17 mouse cellular contexts compared by ENCODE assay signal in the genomic region with DNA sequence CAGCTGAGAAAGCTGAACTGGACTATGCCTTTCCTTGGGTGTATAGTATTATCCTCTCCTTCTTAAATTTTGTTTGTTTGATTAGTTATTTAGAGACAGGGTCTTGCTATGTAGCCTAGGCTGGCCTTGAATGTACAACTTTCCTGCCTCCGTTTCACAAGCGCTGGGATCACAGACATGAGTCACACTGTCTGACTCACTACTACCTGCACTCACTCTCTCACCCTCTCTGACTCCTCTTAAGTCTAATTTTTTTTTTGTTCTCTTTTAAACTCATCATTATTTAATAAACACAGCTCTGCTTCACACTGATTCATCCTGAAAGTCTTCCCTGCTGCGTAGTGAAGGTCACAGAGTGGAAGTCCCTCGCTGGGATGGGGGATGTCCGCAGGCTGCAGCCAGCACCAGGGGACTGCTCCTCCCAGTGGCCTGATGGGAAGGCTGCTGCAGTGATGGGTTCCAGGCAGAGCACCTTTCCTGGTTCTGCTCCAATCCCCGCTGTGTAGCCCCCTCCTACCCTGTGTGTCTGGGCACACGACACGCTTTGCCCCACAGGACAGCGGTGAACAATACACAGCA. TPM values are rescaled to one million over a fixed set of nuclear protein-coding genes. Genes with fewer than 3 reads are reported as not detected.
DNase-seq lines count a peak whose midpoint lies in the region; ATAC-seq and TF ChIP-seq lines count a peak whose summit lies in the region.
"Had no signal": no experiment of that assay in that cellular context is flagged by ENCODE, and none has a peak within 500 bp of the region (broad histone marks: within the 10 kb centered on the region; RNA-seq: fewer than 3 reads in every experiment).

No protein-coding gene starts in this region.

- 43% methylated on average over 9 of the region's 9 CpGs for WGBS in hindbrain, embryonic 16.5 days
- WGBS in hindbrain, embryonic 11.5 days: 40% methylated on average over 9 of the region's 9 CpGs
- WGBS in embryonic facial prominence, embryonic 11.5 days: 47% methylated on average over 9 of the region's 9 CpGs
- WGBS in forebrain, embryonic 14.5 days: 49% methylated on average over 9 of the region's 9 CpGs

- no peak overlapping the region for H3K9ac ChIP-seq in hindbrain, embryonic 16.5 days (ENCODE audit: low read depth, low read length)
- H3K9ac ChIP-seq in hindbrain, embryonic 11.5 days (ENCODE audit: low read depth, low read length): no peak overlapping the region
- no peak overlapping the region for H3K9ac ChIP-seq in embryonic facial prominence, embryonic 11.5 days (replicated peaks; ENCODE audit: low read length)
- H3K9ac ChIP-seq in forebrain, embryonic 14.5 days (ENCODE audit: low read length): no peak overlapping the region
- H3K9ac ChIP-seq: embryonic facial prominence, embryonic 15.5 days; forebrain, postnatal 0 days; heart, embryonic 15.5 days; liver, embryonic 15.5 days had no signal

- H3K4me2 ChIP-seq in hindbrain, embryonic 16.5 days (ENCODE audit: low read length): no peak overlapping the region
- no peak overlapping the region for H3K4me2 ChIP-seq in hindbrain, embryonic 11.5 days (replicated peaks; ENCODE audit: low read depth, low read length)
- no peak overlapping the region for H3K4me2 ChIP-seq in embryonic facial prominence, embryonic 11.5 days (ENCODE audit: low read depth, low read length)
- no peak overlapping the region for H3K4me2 ChIP-seq in forebrain, embryonic 14.5 days (ENCODE audit: low read length)
- H3K4me2 ChIP-seq: embryonic facial prominence, embryonic 15.5 days; heart, embryonic 15.5 days; liver, embryonic 15.5 days had no signal

- ATAC-seq in hindbrain, embryonic 16.5 days: 0 out of 2 replicates have a peak, but pooled peaks have one; percentile 22
- no peak for ATAC-seq in hindbrain, embryonic 11.5 days (ENCODE audit: low FRiP score)
- ATAC-seq in Patski: peak; percentile 63
- ATAC-seq in embryonic facial prominence, embryonic 11.5 days (replicated peaks; ENCODE audit: insufficient number of reproducible peaks, low FRiP score, low TSS enrichment, low read depth): peak; percentile 9; the same call in 1 of the 2 replicates
- no peak for ATAC-seq in forebrain, embryonic 14.5 days
- ATAC-seq: forebrain, postnatal 0 days had no signal

- CTCF ChIA-PET in Patski (lab: Charles Lee): interaction anchor here (0.8 to 1.6 kb wide), 2 partner anchors 9 to 67 kb away, joined by 3 to 4 read pairs; no protein-coding TSS in a partner anchor

- TF ChIP-seq CTCF in Patski (IDR thresholded peaks at IDR 0.05): no peak

- H3K36me3 ChIP-seq in hindbrain, embryonic 16.5 days (ENCODE audit: control insufficient read depth, insufficient read depth, low read length): no peaks in the 10 kb centered on the region
- no peaks in the 10 kb centered on the region for H3K36me3 ChIP-seq in hindbrain, embryonic 11.5 days (ENCODE audit: control insufficient read depth, insufficient read depth, low read length)
- no peaks in the 10 kb centered on the region for H3K36me3 ChIP-seq in embryonic facial prominence, embryonic 11.5 days (replicated peaks; ENCODE audit: control insufficient read depth, insufficient read depth, low read depth, low read length)
- H3K36me3 ChIP-seq in forebrain, embryonic 14.5 days (ENCODE audit: control insufficient read depth, insufficient read depth, low read length): no peaks in the 10 kb centered on the region
- H3K36me3 ChIP-seq: embryonic facial prominence, embryonic 15.5 days; heart, embryonic 15.5 days; liver, embryonic 15.5 days had no signal

- no peaks in the 10 kb centered on the region for H3K9me3 ChIP-seq in hindbrain, embryonic 16.5 days (ENCODE audit: control insufficient read depth, low read length)
- no peaks in the 10 kb centered on the region for H3K9me3 ChIP-seq in hindbrain, embryonic 11.5 days (ENCODE audit: control insufficient read depth, low read length)
- H3K9me3 ChIP-seq in embryonic facial prominence, embryonic 11.5 days (replicated peaks; ENCODE audit: control insufficient read depth, low read length): no peaks in the 10 kb centered on the region
- H3K9me3 ChIP-seq in forebrain, embryonic 14.5 days (replicated peaks; ENCODE audit: control insufficient read depth, low read length): no peaks in the 10 kb centered on the region
- H3K9me3 ChIP-seq: embryonic facial prominence, embryonic 15.5 days; heart, embryonic 15.5 days; liver, embryonic 15.5 days had no signal

- in situ Hi-C loops in Patski (cut with MboI; ENCODE audit: low pct_unique_long_range_greater_than_20kb): no loop called here

- no peak overlapping the region for H3K4me3 ChIP-seq in hindbrain, embryonic 16.5 days (ENCODE audit: low read length)
- no peak overlapping the region for H3K4me3 ChIP-seq in hindbrain, embryonic 11.5 days (ENCODE audit: low read depth, low read length)
- H3K4me3 ChIP-seq in embryonic facial prominence, embryonic 11.5 days (ENCODE audit: low read depth, low read length): no peak overlapping the region
- no peak overlapping the region for H3K4me3 ChIP-seq in forebrain, embryonic 14.5 days (ENCODE audit: low read depth, low read length)
- H3K4me3 ChIP-seq: embryonic facial prominence, embryonic 15.5 days; heart, embryonic 15.5 days; left cerebral cortex, adult 2 months; liver, embryonic 15.5 days had no signal

- intact Hi-C loops in heart, postnatal 36 days (cut with DNase I): no loop called here

- H3K27me3 ChIP-seq in hindbrain, embryonic 16.5 days (replicated peaks; ENCODE audit: control insufficient read depth, insufficient read depth, low read length): no peaks in the 10 kb centered on the region
- no peaks in the 10 kb centered on the region for H3K27me3 ChIP-seq in hindbrain, embryonic 11.5 days (ENCODE audit: control insufficient read depth, insufficient read depth, low read length)
- no peaks in the 10 kb centered on the region for H3K27me3 ChIP-seq in Patski
- H3K27me3 ChIP-seq in embryonic facial prominence, embryonic 11.5 days (ENCODE audit: control insufficient read depth, insufficient read depth, low read length): no peaks in the 10 kb centered on the region
- H3K27me3 ChIP-seq in forebrain, embryonic 14.5 days (replicated peaks; ENCODE audit: control insufficient read depth, insufficient read depth, low read length): no peaks in the 10 kb centered on the region
- H3K27me3 ChIP-seq: embryonic facial prominence, embryonic 15.5 days; heart, embryonic 15.5 days; liver, embryonic 15.5 days had no signal

- no peaks in the 10 kb centered on the region for H3K4me1 ChIP-seq in hindbrain, embryonic 16.5 days (ENCODE audit: control insufficient read depth, insufficient read depth, low read depth, low read length)
- H3K4me1 ChIP-seq in hindbrain, embryonic 11.5 days (replicated peaks; ENCODE audit: control insufficient read depth, insufficient read depth, low read length): no peaks in the 10 kb centered on the region
- H3K4me1 ChIP-seq in embryonic facial prominence, embryonic 11.5 days (ENCODE audit: control insufficient read depth, insufficient read depth, low read length): no peaks in the 10 kb centered on the region
- H3K4me1 ChIP-seq in forebrain, embryonic 14.5 days (ENCODE audit: control insufficient read depth, insufficient read depth, low read length): no peaks in the 10 kb centered on the region; the same call in 1 of the 2 replicates
- H3K4me1 ChIP-seq: embryonic facial prominence, embryonic 15.5 days; heart, embryonic 15.5 days; liver, embryonic 15.5 days had no signal

- POLR2A ChIA-PET in Patski (lab: Charles Lee): interaction anchor here (0.9 kb wide), 1 partner anchor 18 kb away, joined by 3 read pairs; no protein-coding TSS in a partner anchor

- H3K27ac ChIP-seq in hindbrain, embryonic 16.5 days (ENCODE audit: low read depth, low read length): no peak overlapping the region
- no peak overlapping the region for H3K27ac ChIP-seq in hindbrain, embryonic 11.5 days (ENCODE audit: low read depth, low read length)
- no peak overlapping the region for H3K27ac ChIP-seq in embryonic facial prominence, embryonic 11.5 days (replicated peaks; ENCODE audit: low read depth, low read length)
- no peak overlapping the region for H3K27ac ChIP-seq in forebrain, embryonic 14.5 days (ENCODE audit: low read depth, low read length)
- H3K27ac ChIP-seq: embryonic facial prominence, embryonic 15.5 days; heart, embryonic 15.5 days; left cerebral cortex, adult 2 months; liver, embryonic 15.5 days had no signal

- DNase-seq in hindbrain, embryonic 11.5 days (ENCODE audit: low spot score): no peak
- DNase-seq in 3T3-L1 (ENCODE audit: low read depth, low spot score) (peak; percentile 59), Patski (ENCODE audit: low read depth, low spot score) (no peak)
- peak; percentile 6 for DNase-seq in embryonic facial prominence, embryonic 11.5 days (ENCODE audit: low spot score)
- DNase-seq in heart, postnatal 4 days: no peak
- no peak for DNase-seq in forebrain, embryonic 14.5 days (ENCODE audit: low spot score)
- DNase-seq in heart, postnatal 36 days: no peak
- DNase-seq: cerebellum, adult 8-10 months; forebrain, postnatal 0 days; gastrocnemius, postnatal 25 days; kidney, postnatal 14 days; thymus, postnatal 25 days had no signal

RNA-seq across cellular contexts. Expression of gene Lep, which starts 22.8 kb away (rescaled TPM):
- polyA plus RNA-seq in hindbrain, embryonic 16.5 days (2015; fragmentation: Nextera tagmentation; extraction: Ambion mirVana): not detected in 2 replicates
- polyA plus RNA-seq in hindbrain, embryonic 11.5 days (2014; fragmentation: Nextera tagmentation; extraction: Ambion mirVana): not detected in 2 replicates
- 0.05 TPM for polyA plus RNA-seq in Patski (2021)
- not detected in 2 replicates for polyA plus RNA-seq in embryonic facial prominence, embryonic 11.5 days (2014; fragmentation: Nextera tagmentation; extraction: Ambion mirVana)
- under 1 TPM in 1 of 2 experiments, not detected in 1; 0.29 TPM for total RNA-seq in heart, postnatal 4 days (2021)
- polyA plus RNA-seq in forebrain, embryonic 14.5 days (2014; fragmentation: Nextera tagmentation; extraction: Ambion mirVana): not detected in 2 replicates
- under 1 TPM in 1 of 2 experiments, not detected in 1; 0.22 TPM for total RNA-seq in heart, postnatal 36 days (2021)
- total RNA-seq: forebrain, postnatal 0 days; left cerebral cortex, adult 2 months had no signal
- polyA plus RNA-seq: embryonic facial prominence, embryonic 15.5 days; forebrain, postnatal 0 days; heart, embryonic 15.5 days; liver, embryonic 15.5 days had no signal

Comparison
In these comparisons a context has a peak if more than half of its experiments do, and no peak if none do; other contexts are left out.
1. ATAC-seq: peak in hindbrain, embryonic 16.5 days (single experiment), Patski (single experiment) and embryonic facial prominence, embryonic 11.5 days (single experiment); none in hindbrain, embryonic 11.5 days (single experiment) and forebrain, embryonic 14.5 days (single experiment).
2. DNase-seq: peak in 3T3-L1 (single experiment) and embryonic facial prominence, embryonic 11.5 days (single experiment); none in hindbrain, embryonic 11.5 days (single experiment), Patski (single experiment), heart, postnatal 4 days (single experiment), forebrain, embryonic 14.5 days (single experiment) and heart, postnatal 36 days (0 of 2).